Mouse (Mus musculus) lung, postnatal 4 days (tissue): ENCODE data around the gene Necap1.

Experiments
- DNase-seq, 2 experiments: peaks; one replicate each; pipeline ENCODE4 v3.0.0; 2021

Necap1 gene

GRCm38 (mm10) chr6:122889599-122889998 lies 15.3 kb downstream of the Necap1 start:
- no peak for DNase-seq

- peak; percentile 23 to 72 for DNase-seq
Measured at GRCm38 (mm10) chr6:122892442-122893049, 18.3 kb downstream of the Necap1 start.

GRCm38 (mm10) chr6:122919922-122920321 lies 45.6 kb downstream of the Necap1 start:
- no peak for DNase-seq

DNA sequence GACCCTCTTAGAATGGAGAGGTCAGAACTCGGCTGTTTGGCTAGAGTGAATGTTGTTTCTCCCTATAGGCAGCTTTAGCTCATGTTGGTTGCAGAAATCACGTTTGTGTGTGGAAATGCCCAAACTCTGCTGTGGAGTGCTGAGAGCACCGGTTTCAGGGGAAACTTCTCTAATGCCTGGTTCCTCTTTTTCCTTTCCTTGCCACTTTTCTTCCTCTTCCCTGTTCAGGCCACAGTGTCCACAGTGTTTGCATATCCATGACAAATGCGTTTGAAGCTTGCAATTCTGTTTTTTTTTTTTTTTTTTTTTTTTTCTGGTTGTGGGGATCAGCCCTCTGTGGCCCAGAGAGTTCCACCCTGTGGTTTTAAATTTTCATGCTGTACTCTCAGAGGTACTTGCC lies 47.2 kb downstream of the Necap1 start, which contains the start of gene Clec4a1:
Gene Clec4a1 (plus strand): TSS at position 398 of the 400 bp plus-strand sequence.
- DNase-seq: peak in 1 of 2 experiments; percentile 20

DNA sequence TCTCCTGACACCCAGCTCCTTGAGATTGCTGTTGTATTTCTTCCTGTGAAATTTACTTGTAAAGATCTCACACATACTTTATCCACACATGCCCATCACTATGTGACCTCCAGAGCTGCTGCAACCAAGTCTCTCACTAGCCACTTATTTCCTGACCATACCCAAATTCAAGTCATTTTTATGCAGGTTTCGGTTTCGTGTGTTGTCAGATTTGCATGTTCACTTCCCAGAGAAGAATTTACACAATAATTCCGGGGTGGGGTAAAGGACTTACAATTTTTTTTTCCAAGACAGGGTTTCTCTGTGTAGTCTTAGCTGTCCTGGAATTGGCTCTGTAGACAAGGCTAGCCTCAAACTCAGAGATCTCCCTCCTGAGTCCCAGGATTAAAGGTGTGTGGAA lies 60.6 kb downstream of the Necap1 start:
- no peak for DNase-seq
